Mouse (Mus musculus) MEL (cell line): ENCODE results near the gene Pcbp2. TPM values are rescaled to one million over a fixed set of nuclear protein-coding genes. Genes with fewer than 3 reads are reported as not detected.

Source experiments
- DNase-seq: peaks from one replicate; pipeline ENCODE4 v3.0.0; 2011; ENCODE audit warnings: low read depth, low spot score
- H3K27ac ChIP-seq: 2 replicates; pipeline ENCODE4 v1.5.1; 2012; ENCODE audit warnings: low read depth, mild to moderate bottlenecking, control low read depth, low read length, moderate library complexity; ENCODE audit not compliant: control insufficient read depth
- H3K27me3 ChIP-seq, 2 experiments: fragments of 150-350 bp in 1 of 2; sonication (generic) in 1 of 2; 2 replicates each; pipeline ENCODE4 v1.6.1; 2012; ENCODE audit warnings: low read length in 2 of 2, mild to moderate bottlenecking in 2 of 2, improper control_type of control experiment in 1 of 2, moderate library complexity in 1 of 2; ENCODE audit not compliant: insufficient read depth in 2 of 2, control insufficient read depth in 1 of 2
- H3K36me3 ChIP-seq, 2 experiments: 2 replicates each; pipeline ENCODE4 v1.6.1; 2012 to 2014; ENCODE audit warnings: low read length in 2 of 2, improper control_type of control experiment in 1 of 2, inconsistent platforms in 1 of 2, mild to moderate bottlenecking in 1 of 2; ENCODE audit not compliant: insufficient read depth in 2 of 2, control insufficient read depth in 1 of 2
- H3K4me1 ChIP-seq, 2 experiments: fragments of 150-350 bp in 1 of 2; sonication (generic) in 1 of 2; 2 replicates each; pipeline ENCODE4 v1.6.1; 2012; ENCODE audit warnings: low read length in 2 of 2, improper control_type of control experiment in 1 of 2, mild to moderate bottlenecking in 1 of 2; ENCODE audit not compliant: insufficient read depth in 2 of 2, control insufficient read depth in 1 of 2
- H3K4me3 ChIP-seq, 2 experiments: fragments of 150-350 bp in 1 of 2; sonication (generic) in 1 of 2; 2 replicates each; pipeline ENCODE4 v1.5.1; 2012; ENCODE audit warnings: low read depth in 2 of 2, low read length in 2 of 2, mild to moderate bottlenecking in 2 of 2, moderate library complexity in 2 of 2, control low read depth in 1 of 2, improper control_type of control experiment in 1 of 2; ENCODE audit not compliant: control insufficient read depth in 1 of 2, insufficient read depth in 1 of 2
- H3K79me2 ChIP-seq: 2 replicates; pipeline ENCODE4 v1.6.1; 2012; ENCODE audit warnings: mild to moderate bottlenecking, low read length, moderate library complexity; ENCODE audit not compliant: control insufficient read depth, poor library complexity, insufficient read depth
- H3K9ac ChIP-seq: 2 replicates; pipeline ENCODE4 v1.6.1; 2012; ENCODE audit warnings: low read depth, mild to moderate bottlenecking, control low read depth, low read length, moderate library complexity; ENCODE audit not compliant: control insufficient read depth, poor library complexity, severe bottlenecking
- H3K9me3 ChIP-seq: fragments of 150-350 bp; sonication (generic); replicated peaks from 2 replicates; pipeline ENCODE4 v1.6.1; 2012; ENCODE audit warnings: mild to moderate bottlenecking, low read length, improper control_type of control experiment, moderate library complexity; ENCODE audit not compliant: insufficient read depth
- BHLHE40 ChIP-seq: IDR thresholded peaks from 2 replicates; pipeline ENCODE4 v1.6.1; 2012; ENCODE audit warnings: low read depth, mild to moderate bottlenecking, inconsistent platforms, low read length, improper control_type of control experiment, borderline replicate concordance
- CHD2 ChIP-seq: IDR thresholded peaks from 2 replicates; pipeline ENCODE4 v1.6.1; 2011; ENCODE audit warnings: low read length, improper control_type of control experiment
- CTCF ChIP-seq, 3 experiments: IDR thresholded peaks in 2 of 3; conservative IDR thresholded peaks in 1 of 3; 2 replicates each; pipeline ENCODE4 v1.5.1; 2011 to 2012; ENCODE audit warnings: low read length in 3 of 3, low read depth in 2 of 3, mild to moderate bottlenecking in 2 of 3, improper control_type of control experiment in 1 of 3, inconsistent platforms in 1 of 3, mixed read lengths in 1 of 3, moderate library complexity in 1 of 3; ENCODE audit not compliant: control insufficient read depth in 1 of 3, insufficient read depth in 1 of 3, poor library complexity in 1 of 3, severe bottlenecking in 1 of 3
- EP300 ChIP-seq, 2 experiments: IDR thresholded peaks; 2 replicates each; pipeline ENCODE4 v1.6.1; 2011; ENCODE audit warnings: improper control_type of control experiment in 2 of 2, low read length in 2 of 2, low read depth in 1 of 2, mild to moderate bottlenecking in 1 of 2
- ETS1 ChIP-seq: IDR thresholded peaks from 2 replicates; pipeline ENCODE4 v1.6.1; 2012; ENCODE audit warnings: low read depth, mild to moderate bottlenecking, inconsistent platforms, low read length, improper control_type of control experiment, moderate library complexity
- GATA1 ChIP-seq: IDR thresholded peaks from 2 replicates; pipeline ENCODE4 v1.6.1; 2011; ENCODE audit warnings: low read depth, low read length, improper control_type of control experiment
- HCFC1 ChIP-seq: IDR thresholded peaks from 2 replicates; pipeline ENCODE4 v1.6.1; 2012; ENCODE audit warnings: low read depth, mild to moderate bottlenecking, inconsistent platforms, low read length, improper control_type of control experiment, moderate library complexity
- KAT2A ChIP-seq: conservative IDR thresholded peaks from 2 replicates; pipeline ENCODE4 v1.6.1; 2012; ENCODE audit warnings: low read depth, low read length, improper control_type of control experiment, inconsistent platforms
- MAFK ChIP-seq: IDR thresholded peaks from 2 replicates; pipeline ENCODE4 v1.6.1; 2011; ENCODE audit warnings: low read depth, mild to moderate bottlenecking, low read length, improper control_type of control experiment, borderline replicate concordance
- MAX ChIP-seq: IDR thresholded peaks from 2 replicates; pipeline ENCODE4 v1.6.1; 2011; ENCODE audit warnings: low read length, improper control_type of control experiment
- MAZ ChIP-seq: IDR thresholded peaks from 2 replicates; pipeline ENCODE4 v1.6.1; 2012; ENCODE audit warnings: low read depth, mild to moderate bottlenecking, inconsistent platforms, low read length, improper control_type of control experiment
- MYB ChIP-seq: IDR thresholded peaks from 2 replicates; pipeline ENCODE4 v1.6.1; 2011; ENCODE audit warnings: mild to moderate bottlenecking, low read depth, low read length, improper control_type of control experiment
- MYC ChIP-seq: IDR thresholded peaks from 2 replicates; pipeline ENCODE4 v1.6.1; 2011; ENCODE audit warnings: low read depth, mild to moderate bottlenecking, low read length, improper control_type of control experiment, moderate library complexity
- NELFE ChIP-seq: IDR thresholded peaks from 2 replicates; pipeline ENCODE4 v1.6.1; 2011; ENCODE audit warnings: low read depth, low read length, improper control_type of control experiment
- POLR2AphosphoS2 ChIP-seq: IDR thresholded peaks from 2 replicates; pipeline ENCODE4 v1.6.1; 2011; ENCODE audit warnings: low read length, improper control_type of control experiment
- RCOR1 ChIP-seq: IDR thresholded peaks from 2 replicates; pipeline ENCODE4 v1.6.1; 2012; ENCODE audit warnings: low read depth, mild to moderate bottlenecking, inconsistent platforms, low read length, improper control_type of control experiment
- SIN3A ChIP-seq: IDR thresholded peaks from 2 replicates; pipeline ENCODE4 v1.6.1; 2012; ENCODE audit warnings: low read length, improper control_type of control experiment, inconsistent platforms
- SMC3 ChIP-seq: IDR thresholded peaks from 2 replicates; pipeline ENCODE4 v1.6.1; 2011; ENCODE audit warnings: low read depth, low read length, improper control_type of control experiment
- TAL1 ChIP-seq: IDR thresholded peaks from 2 replicates; pipeline ENCODE4 v1.6.1; 2012; ENCODE audit warnings: mild to moderate bottlenecking, inconsistent platforms, low read length, moderate library complexity, mixed read lengths
- TBP ChIP-seq: IDR thresholded peaks from 2 replicates; pipeline ENCODE4 v1.8.0; 2011; ENCODE audit warnings: low read depth, low read length, improper control_type of control experiment
- TCF12 ChIP-seq: IDR thresholded peaks from 2 replicates; pipeline ENCODE4 v1.6.1; 2014; ENCODE audit warnings: low read depth, mild to moderate bottlenecking, inconsistent platforms, low read length, improper control_type of control experiment, moderate library complexity
- USF1 ChIP-seq: IDR thresholded peaks from 2 replicates; pipeline ENCODE4 v1.6.1; 2014; ENCODE audit warnings: low read depth, mild to moderate bottlenecking, inconsistent platforms, low read length, improper control_type of control experiment, moderate library complexity
- USF2 ChIP-seq, 2 experiments: IDR thresholded peaks; 2 replicates each; pipeline ENCODE4 v1.6.1; 2011 to 2012; ENCODE audit warnings: improper control_type of control experiment in 2 of 2, low read length in 2 of 2, borderline replicate concordance in 1 of 2, inconsistent platforms in 1 of 2, low read depth in 1 of 2, mild to moderate bottlenecking in 1 of 2; ENCODE audit not compliant: insufficient read depth in 1 of 2
- ZC3H11A ChIP-seq: IDR thresholded peaks from 2 replicates; pipeline ENCODE4 v1.6.1; 2012; ENCODE audit warnings: low read depth, mild to moderate bottlenecking, inconsistent platforms, low read length, improper control_type of control experiment
- ZMIZ1 ChIP-seq: IDR thresholded peaks from 2 replicates; pipeline ENCODE4 v1.6.1; 2012; ENCODE audit warnings: low read depth, mild to moderate bottlenecking, inconsistent platforms, low read length, improper control_type of control experiment, moderate library complexity
- polyA plus RNA-seq, 2 experiments: library from polyadenylated mRNA; stranded (reverse) in 1 of 2; unstranded in 1 of 2; fragments of >175 nt in 1 of 2; fragments of >200 nt in 1 of 2; gene quantifications; 2 replicates each; pipeline versions ENCODE4 v1.2.1 to v1.2.4; 2012; ENCODE audit warnings: low replicate concordance in 2 of 2, low read depth in 1 of 2; ENCODE audit not compliant: insufficient read length in 2 of 2, insufficient read depth in 1 of 2, missing spikeins in 1 of 2
- total RNA-seq: library from RNA; depleted of rRNA; stranded (reverse); fragments of 300-350 nt; gene quantifications from 2 replicates; pipeline ENCODE4 v1.2.3, GENCODE M21; 2012

The Pcbp2 gene
- total and polyA plus RNA-seq, 3 experiments, result 359 to 2,091 (median 977) TPM

DNA sequence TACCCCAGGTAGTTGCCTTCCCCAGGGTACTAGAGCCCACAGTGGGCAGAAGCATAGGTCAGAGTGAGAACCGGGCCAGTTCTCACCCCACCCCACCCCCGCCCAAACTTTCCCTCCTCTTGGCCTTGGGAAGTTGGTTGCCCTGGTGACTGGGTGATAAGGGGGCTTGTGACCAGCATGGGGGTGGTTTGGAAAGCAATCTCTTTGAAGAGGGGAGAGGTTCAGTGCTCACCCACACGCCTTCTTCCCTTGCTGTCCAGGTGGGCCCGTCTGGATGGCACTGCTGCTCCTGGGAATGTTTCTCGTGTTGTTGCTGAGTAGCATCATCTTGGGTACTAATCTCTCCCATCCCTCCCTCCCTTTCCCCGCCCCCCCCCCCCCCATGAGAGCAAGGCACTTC, 23.9 kb upstream of the Pcbp2 start:
- Histone ChIP-seq H3K9me3 (no peaks in the 10 kb centered on the region), H3K9ac (peak overlapping the region; percentile 5; the same call in 1 of the 2 replicates), H3K4me3 (peak overlapping the region; percentile 58 to 74; a peak in 2 of 4 replicates), H3K4me1 (peaks cover 2 to 20% of the 10 kb centered on the region in 2 experiments; a peak in 3 of 4 replicates), H3K27ac (no peak overlapping the region), H3K36me3 (peaks cover 0 to 6% of the 10 kb centered on the region in 2 experiments; a peak in 1 of 4 replicates), H3K79me2 (no peaks in the 10 kb centered on the region; the same call in 1 of the 2 replicates), H3K27me3 (no peaks in the 10 kb centered on the region)
- TF ChIP-seq GATA1 (peak; percentile 62), MYB (no peak; the same call in 1 of the 2 replicates), MAZ (0 out of 2 replicates have a peak, but pooled peaks have one; percentile 63), TBP (no peak), CHD2 (no peak), USF1 (peak; percentile 64), EP300 (IDR thresholded peaks at IDR 0.05; ENCODE audit: low read depth in 1 of 2, low read length in 2 of 2) (peak; percentile 21 to 43; a peak in 2 of 4 replicates), SIN3A (peak; percentile 41; the same call in 1 of the 2 replicates), NELFE (peak; percentile 21; the same call in 1 of the 2 replicates), MAX (0 out of 2 replicates have a peak, but pooled peaks have one; percentile 22), ZMIZ1 (0 out of 2 replicates have a peak, but pooled peaks have one; percentile 24), HCFC1 (peak; percentile 23; the same call in 1 of the 2 replicates)
- DNase-seq, result peak; percentile 68

DNA sequence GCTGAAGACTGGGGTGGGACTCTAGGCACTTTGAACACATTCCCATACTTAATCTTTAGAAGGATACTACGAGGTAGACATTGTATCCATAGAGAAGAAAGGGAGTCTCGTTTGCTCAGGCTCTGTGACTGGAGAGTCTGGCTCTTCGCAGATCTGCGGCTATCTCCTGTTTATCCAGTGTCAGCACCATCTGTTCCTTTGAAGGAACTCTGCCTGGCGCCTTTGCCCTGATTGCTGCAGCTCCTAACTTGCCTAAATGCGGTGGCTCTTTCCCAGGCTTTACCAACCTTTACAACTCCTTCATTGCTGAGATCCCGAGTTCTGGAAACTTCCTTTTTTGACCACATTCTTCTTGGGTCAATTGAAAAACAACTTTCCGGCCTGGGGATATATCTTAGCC, 21.0 kb upstream of the Pcbp2 start:
- no peak for TF ChIP-seq MAFK
- TF ChIP-seq CTCF (IDR thresholded peaks at IDR 0.05 in 2 of 3, conservative IDR thresholded peaks at IDR 0.05 in 1 of 3; ENCODE audit: control insufficient read depth in 1 of 3, insufficient read depth in 1 of 3, low read depth in 2 of 3, low read length in 3 of 3, poor library complexity in 1 of 3, severe bottlenecking in 1 of 3), result no peak
- TF ChIP-seq TAL1, result no peak
- no peak for TF ChIP-seq SMC3
- no peak for TF ChIP-seq POLR2AphosphoS2
- no peak for TF ChIP-seq MYC
- no peak for TF ChIP-seq USF2 (IDR thresholded peaks at IDR 0.05; ENCODE audit: borderline replicate concordance in 1 of 2, insufficient read depth in 1 of 2, low read depth in 1 of 2, low read length in 2 of 2)
- no peak for TF ChIP-seq MYB
- TF ChIP-seq BHLHE40, result no peak
- no peak for TF ChIP-seq ZC3H11A
- no peak for TF ChIP-seq TCF12
- no peak for TF ChIP-seq USF1
- no peak for TF ChIP-seq KAT2A
- no peak for TF ChIP-seq SIN3A
- no peak for TF ChIP-seq RCOR1
- no peak for TF ChIP-seq TBP
- no peak for TF ChIP-seq ETS1
- Histone ChIP-seq H3K79me2 (no peaks in the 10 kb centered on the region; the same call in 1 of the 2 replicates), H3K27ac (no peak overlapping the region), H3K9ac (no peak overlapping the region), H3K9me3 (no peaks in the 10 kb centered on the region), H3K4me1 (peaks cover 2 to 20% of the 10 kb centered on the region in 2 experiments; a peak in 3 of 4 replicates), H3K36me3 (peaks cover 0 to 6% of the 10 kb centered on the region in 2 experiments; a peak in 1 of 4 replicates), H3K27me3 (no peaks in the 10 kb centered on the region), H3K4me3 (no peak overlapping the region)
- no peak for DNase-seq
